Mouse (Mus musculus) spleen, postnatal 4 days (tissue): ENCODE results near the gene Angptl7.

Experiments
- DNase-seq, 2 experiments: peaks; one replicate each; pipeline ENCODE4 v3.0.0; 2022; ENCODE audit warnings: low spot score in 2 of 2

The Angptl7 gene

GRCm38 (mm10) chr4:148455477-148456025 is 44.7 kb downstream of the Angptl7 start:
- no peak for DNase-seq

- no peak for DNase-seq
Observed at GRCm38 (mm10) chr4:148453707-148454106, 46.6 kb downstream of the Angptl7 start.

GRCm38 (mm10) chr4:148448853-148449245 is 51.4 kb downstream of the Angptl7 start:
- DNase-seq, result peak in 1 of 2 experiments; percentile 44

GRCm38 (mm10) chr4:148448179-148448852 is 51.9 kb downstream of the Angptl7 start, which contains the start of gene Mtor:
Gene Mtor, plus strand, starts transcription at chr4:148448611.
- peak; percentile 93 to 95 for DNase-seq
